Mouse (Mus musculus) erythroblast, adult 5-6 weeks (primary cell): ENCODE measurements around the gene Bscl2. TPM values are rescaled to one million over a fixed set of nuclear protein-coding genes. Genes with fewer than 3 reads are reported as not detected.
A peak's percentile ranks its signal among the peaks of the same experiment; 100 is the strongest.
"Not testable (repeated sequence)": the region's sequence is repeated elsewhere in the genome, so short reads cannot be mapped to it uniquely, and the experiment has no call there.

Experiments used
- ATAC-seq: replicated peaks from 2 replicates; pipeline ENCODE4 v1.8.0; 2016; ENCODE audit warnings: moderate number of reproducible peaks, mild to moderate bottlenecking, moderate TSS enrichment, inconsistent platforms; ENCODE audit not compliant: poor library complexity, low FRiP score, severe bottlenecking
- total RNA-seq, 2 experiments: library from RNA; stranded (forward) in 1 of 2; stranded (reverse) in 1 of 2; fragments of 150-400 nt in 1 of 2; fragments of 200-764, 138-1000 nt in 1 of 2; gene quantifications; 2 replicates each; pipeline versions ENCODE4 v1.2.3 to v1.2.4; 2015 to 2017; ENCODE audit warnings: low replicate concordance in 2 of 2

Bscl2 gene
- total RNA-seq, 2 experiments from 2014 or later: 12.7 to 28.8 TPM

GRCm38 (mm10) chr19:8859018-8859417 lies 21.8 kb downstream of the Bscl2 start:
- ATAC-seq: no peak

GRCm38 (mm10) chr19:8864265-8864664 lies 27.0 kb downstream of the Bscl2 start:
- no peak for ATAC-seq

DNA sequence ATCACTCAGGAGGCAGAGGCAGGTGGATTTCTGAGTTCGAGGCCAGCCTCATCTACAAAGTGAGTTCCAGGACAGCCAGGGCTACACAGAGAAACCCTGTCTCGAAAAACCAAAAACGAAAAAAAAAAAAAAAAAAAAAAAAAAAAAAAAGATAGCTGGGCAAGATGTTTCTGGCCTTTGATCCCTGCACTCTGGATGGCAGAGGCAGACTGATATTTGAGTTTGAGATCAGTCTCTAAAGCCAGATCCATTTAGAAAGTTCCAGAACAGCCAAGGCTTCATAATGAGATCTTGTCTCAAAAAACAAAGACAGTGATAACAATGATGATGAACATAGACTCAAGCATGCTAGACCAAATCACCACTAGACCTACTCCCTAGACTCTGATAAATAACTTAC lies 33.1 kb downstream of the Bscl2 start:
- not testable (repeated sequence) for ATAC-seq

GRCm38 (mm10) chr19:8870838-8871237 lies 33.6 kb downstream of the Bscl2 start:
- ATAC-seq: peak; percentile 9; the same call in 1 of the 2 replicates

GRCm38 (mm10) chr19:8871267-8872186 lies 34.3 kb downstream of the Bscl2 start, which contains the start of gene Ubxn1:
Ubxn1 (plus strand) TSS chr19:8871496.
- peak; percentile 98 for ATAC-seq

DNA sequence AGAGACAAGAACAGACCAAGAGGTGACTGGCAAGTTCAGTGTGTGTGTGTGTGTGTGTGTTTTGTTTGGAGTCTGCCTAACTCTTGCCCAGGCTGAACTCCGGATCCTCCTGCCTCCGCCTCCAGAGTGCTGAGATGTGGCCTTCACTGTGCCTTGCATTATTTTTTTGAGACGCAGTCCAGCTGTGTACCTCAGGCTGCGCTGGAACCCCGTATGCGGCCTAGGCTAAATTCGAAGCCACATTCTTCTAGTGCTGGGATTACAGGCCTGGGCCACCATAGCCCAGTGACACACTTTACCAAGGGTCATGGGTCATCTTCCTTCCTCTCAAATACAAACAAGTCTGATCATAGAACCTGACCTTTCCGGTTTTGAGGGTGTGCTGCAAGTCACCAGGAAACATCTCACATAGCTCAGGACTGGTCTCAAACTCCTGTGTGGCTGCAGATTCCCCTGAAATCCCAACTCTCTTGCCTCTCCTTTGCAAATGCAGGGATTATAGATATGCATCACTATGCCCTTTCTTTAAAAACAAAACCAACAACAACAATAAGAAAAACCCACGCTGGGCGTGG lies 35.1 kb downstream of the Bscl2 start:
- ATAC-seq: no peak

GRCm38 (mm10) chr19:8875031-8875430 lies 37.8 kb downstream of the Bscl2 start:
- no peak for ATAC-seq

GRCm38 (mm10) chr19:8880311-8881033 lies 43.2 kb downstream of the Bscl2 start, which contains the start of gene Uqcc3:
Uqcc3 (minus strand) TSS chr19:8880923.
- ATAC-seq: peak; percentile 98

DNA sequence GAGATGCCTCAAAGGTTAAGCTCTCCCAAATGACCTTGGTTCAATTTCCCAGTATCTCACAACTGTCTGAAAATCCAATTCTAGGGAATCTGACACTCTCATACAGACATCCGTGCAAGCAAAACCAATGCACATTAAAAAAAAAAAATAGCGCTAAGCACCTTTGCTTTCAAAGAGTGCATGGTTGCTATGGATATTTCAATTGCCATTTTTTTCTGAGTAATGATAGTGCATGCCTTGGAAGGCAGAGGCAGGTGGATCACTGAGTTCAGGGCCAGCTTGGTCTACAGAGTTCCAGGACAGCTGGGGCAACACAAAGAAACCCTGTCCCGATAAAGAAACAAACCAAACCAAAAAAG lies 43.7 kb downstream of the Bscl2 start:
- ATAC-seq: no peak

DNA sequence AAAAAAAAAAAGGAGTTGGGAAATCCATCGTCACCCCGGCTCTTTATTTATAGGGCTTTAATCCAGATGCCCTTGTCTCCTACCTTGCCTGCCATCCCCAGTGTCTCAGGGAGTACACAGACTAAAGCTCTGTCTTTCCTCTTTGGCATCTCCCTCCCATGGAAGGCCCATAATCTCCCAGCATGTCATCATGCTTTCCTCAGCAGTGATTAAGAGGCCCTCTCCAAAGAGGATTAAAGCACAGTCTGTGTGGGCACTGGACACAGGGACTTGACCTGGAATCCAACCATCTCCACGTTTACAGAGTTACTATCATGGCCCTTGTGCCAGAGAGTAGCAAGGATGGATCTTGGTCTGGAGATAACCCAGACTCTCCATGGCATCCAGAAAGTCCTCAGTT lies 46.3 kb downstream of the Bscl2 start, which contains the start of the genes Lbhd1 and Gm49403:
Gene Lbhd1 (plus strand): TSS at position 117 of the 400 bp plus-strand sequence.
Gene Gm49403 (plus strand): TSS at position 315 of the 400 bp plus-strand sequence.
- ATAC-seq: no peak

DNA sequence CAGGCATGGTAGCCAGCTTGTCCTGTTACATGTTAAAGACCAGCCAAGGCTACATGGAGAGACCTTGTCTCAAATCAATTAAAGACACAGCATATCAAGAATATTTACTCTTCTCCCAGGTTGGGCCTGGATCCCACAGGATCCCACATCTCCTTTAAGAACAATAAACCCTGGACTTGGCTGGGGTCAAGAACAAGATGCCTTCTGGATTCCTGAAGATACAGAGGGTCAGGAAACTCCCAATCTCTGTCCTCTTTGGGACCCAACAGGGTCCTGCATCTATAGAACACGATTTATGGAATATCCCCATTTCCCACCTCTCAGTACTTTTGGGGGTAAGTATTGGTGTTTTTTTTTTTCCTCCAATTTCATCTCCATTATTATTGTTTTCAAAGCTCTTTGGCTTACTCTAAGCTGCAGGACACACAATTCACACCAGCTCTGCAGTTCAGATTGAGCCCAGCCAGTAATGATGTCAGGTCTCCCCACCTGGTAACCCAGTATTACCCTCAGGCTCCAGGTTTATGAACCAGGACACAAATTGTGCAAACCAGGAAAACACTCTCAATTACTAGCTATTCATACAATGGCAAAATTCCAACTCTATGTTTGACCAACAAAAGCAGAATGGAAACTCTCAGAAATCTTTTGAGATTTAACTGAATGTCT lies 49.8 kb downstream of the Bscl2 start:
- ATAC-seq: no peak

DNA sequence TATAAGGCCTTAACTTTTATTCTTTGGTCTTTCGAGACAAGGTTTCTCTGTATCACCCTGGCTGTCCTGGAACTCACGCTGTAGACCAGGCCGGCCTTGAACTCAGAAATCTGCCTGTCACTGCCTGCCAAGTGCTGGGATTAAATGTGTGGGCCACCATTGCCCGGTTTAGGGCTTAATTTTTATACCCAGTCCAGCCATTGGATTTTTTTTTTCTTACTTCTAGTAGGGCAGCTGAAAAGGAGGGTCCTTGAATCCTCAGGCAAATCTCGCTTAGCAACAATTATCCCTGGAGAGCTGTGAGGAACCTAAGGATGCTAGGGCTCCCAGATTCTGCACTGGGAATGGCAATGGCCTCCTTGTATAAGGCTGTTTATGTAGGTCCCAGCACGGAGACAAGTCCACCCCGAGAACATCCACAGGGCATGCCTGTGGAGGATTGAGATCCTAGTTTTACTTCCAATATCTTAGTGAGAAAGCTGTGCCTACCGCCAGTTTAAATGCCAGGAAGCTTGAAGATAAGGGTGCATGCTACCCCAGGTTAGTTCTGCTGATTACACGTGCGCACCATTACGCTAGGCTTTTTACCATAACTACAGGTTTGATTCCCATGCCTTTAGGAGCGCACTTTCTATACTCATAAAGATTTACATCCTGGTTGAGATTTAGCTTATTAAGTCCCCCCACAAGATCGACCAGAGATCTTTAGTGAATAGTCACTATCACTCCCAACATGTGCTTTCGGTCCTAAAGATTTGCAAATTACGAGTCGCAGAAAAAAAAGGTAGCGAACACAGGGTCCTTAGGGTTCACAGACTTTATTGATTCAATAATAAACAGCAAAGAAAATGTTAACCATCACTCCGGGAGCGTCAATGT lies 50.6 kb downstream of the Bscl2 start:
- 0 out of 2 replicates have a peak, but pooled peaks have one; percentile 27 for ATAC-seq

GRCm38 (mm10) chr19:8888511-8889385 lies 51.5 kb downstream of the Bscl2 start, which contains the start of the genes 1810009A15Rik and Gm49416:
1810009A15Rik (plus strand) TSS chr19:8888853.
Gm49416 (plus strand) TSS chr19:8888926.
- peak; percentile 93 for ATAC-seq

- peak; percentile 71 for ATAC-seq
Observed at GRCm38 (mm10) chr19:8892829-8893766, 55.8 kb downstream of the Bscl2 start, which contains the start of gene Ints5. Ints5 (plus strand) TSS chr19:8893005.

DNA sequence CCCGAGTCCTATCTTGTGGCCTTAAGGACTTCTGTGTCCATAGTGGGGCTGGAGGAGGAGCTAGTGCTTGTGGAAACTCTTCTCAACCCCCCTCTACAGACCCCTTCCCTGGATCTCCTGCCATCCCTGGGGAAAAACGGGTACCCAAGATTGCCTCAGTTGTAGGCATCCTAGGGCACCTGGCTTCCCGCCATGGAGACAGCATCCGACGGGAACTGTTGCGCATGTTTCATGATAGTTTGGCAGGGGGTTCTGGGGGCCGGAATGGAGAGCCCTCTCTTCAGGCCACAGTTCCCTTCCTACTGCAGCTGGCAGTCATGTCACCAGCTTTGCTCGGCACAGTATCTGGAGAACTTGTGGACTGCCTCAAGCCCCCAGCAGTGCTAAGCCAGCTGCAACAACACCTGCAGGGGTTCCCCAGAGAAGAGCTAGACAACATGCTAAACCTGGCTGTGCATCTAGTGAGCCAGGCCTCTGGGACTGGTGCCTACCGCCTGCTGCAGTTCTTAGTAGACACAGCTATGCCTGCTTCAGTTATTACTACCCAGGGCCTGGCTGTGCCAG lies 58.2 kb downstream of the Bscl2 start:
- ATAC-seq: no peak

DNA sequence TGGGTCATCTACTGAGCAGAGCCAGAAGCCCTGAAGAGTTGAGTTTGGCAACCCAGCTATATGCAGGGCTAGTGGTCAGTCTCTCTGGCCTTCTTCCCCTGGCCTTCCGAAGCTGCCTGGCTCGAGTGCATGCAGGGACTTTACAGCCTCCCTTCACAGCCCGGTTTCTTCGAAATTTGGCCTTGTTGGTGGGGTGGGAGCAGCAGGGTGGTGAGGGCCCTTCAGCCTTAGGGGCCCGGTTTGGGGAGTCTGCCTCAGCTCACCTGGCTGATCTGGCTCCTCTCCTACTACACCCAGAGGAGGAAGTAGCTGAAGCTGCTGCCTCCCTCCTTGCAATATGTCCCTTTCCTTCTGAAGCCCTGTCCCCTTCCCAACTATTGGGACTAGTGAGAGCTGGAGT lies 59.0 kb downstream of the Bscl2 start:
- ATAC-seq: not testable (repeated sequence)
